ENCODE assay signal across 18 mouse cellular contexts in genomic region chr4:133178305-133178704, GRCm38 (mm10). TPM values are rescaled to one million over a fixed set of nuclear protein-coding genes. Genes with fewer than 3 reads are reported as not detected.
DNase-seq lines count a peak whose midpoint lies in the region; ATAC-seq and TF ChIP-seq lines count a peak whose summit lies in the region.
"Had no signal": no experiment of that assay in that cellular context is flagged by ENCODE, and none has a peak within 500 bp of the region (broad histone marks: within the 10 kb centered on the region; RNA-seq: fewer than 3 reads in every experiment).

No protein-coding gene starts in this region.

- peaks cover 38% of the 10 kb centered on the region for H3K4me1 ChIP-seq in heart, adult 2 months (ENCODE audit: control insufficient read depth, insufficient read depth, low read length)
- H3K4me1 ChIP-seq in bone marrow, adult 2 months (ENCODE audit: control insufficient read depth, insufficient read depth, low read length): peaks cover 14% of the 10 kb centered on the region
- H3K4me1 ChIP-seq in liver, embryonic 11.5 days (replicated peaks; ENCODE audit: control insufficient read depth, insufficient read depth, low read length): peaks cover 40% of the 10 kb centered on the region
- H3K4me1 ChIP-seq in midbrain, postnatal 0 days (ENCODE audit: insufficient read depth, low read length): peaks cover 8% of the 10 kb centered on the region

- peaks cover 10% of the 10 kb centered on the region for H3K79me2 ChIP-seq in heart, adult 2 months (replicated peaks; ENCODE audit: control insufficient read depth, insufficient read depth, low read length)

- no peaks in the 10 kb centered on the region for H3K9me3 ChIP-seq in liver, embryonic 11.5 days (ENCODE audit: control insufficient read depth, low read length)
- H3K9me3 ChIP-seq in midbrain, postnatal 0 days (ENCODE audit: low read length): no peaks in the 10 kb centered on the region
- H3K9me3 ChIP-seq: heart, embryonic 12.5 days had no signal

- peak; percentile 73; the same call in 1 of the 2 replicates for ATAC-seq in liver, embryonic 11.5 days (replicated peaks; ENCODE audit: low FRiP score)
- peak; percentile 91 for ATAC-seq in megakaryocyte-erythroid progenitor cell, adult 5-6 weeks (replicated peaks; ENCODE audit: low FRiP score, low TSS enrichment, poor library complexity, severe bottlenecking)
- ATAC-seq in midbrain, postnatal 0 days (ENCODE audit: low FRiP score): no peak

- no peak for TF ChIP-seq EP300 in heart, adult 2 months (IDR thresholded peaks at IDR 0.05; ENCODE audit: insufficient read depth, low read depth, low read length)

- no peak overlapping the region for H3K4me3 ChIP-seq in heart, adult 2 months
- no peak overlapping the region for H3K4me3 ChIP-seq in bone marrow, adult 2 months (replicated peaks; ENCODE audit: control insufficient read depth, low read depth, low read length)
- H3K4me3 ChIP-seq in liver, embryonic 11.5 days (ENCODE audit: low read depth, low read length): no peak overlapping the region
- H3K4me3 ChIP-seq in midbrain, postnatal 0 days (ENCODE audit: low read depth, low read length): no peak overlapping the region
- H3K4me3 ChIP-seq: heart, embryonic 12.5 days had no signal

- peak overlapping the region; percentile 26; the same call in 1 of the 2 replicates for H3K4me2 ChIP-seq in liver, embryonic 11.5 days
- H3K4me2 ChIP-seq in midbrain, postnatal 0 days (ENCODE audit: low read depth, low read length, poor library complexity, severe bottlenecking): no peak overlapping the region
- H3K4me2 ChIP-seq: heart, embryonic 12.5 days; lung, embryonic 14.5 days had no signal

- no peak for DNase-seq in heart, adult 2 months
- DNase-seq in heart, postnatal 25 days (ENCODE audit: low spot score): no peak
- no peak for DNase-seq in liver, embryonic 11.5 days (ENCODE audit: low spot score)
- DNase-seq in heart, postnatal 36 days: no peak
- no peak for DNase-seq in midbrain, postnatal 0 days (ENCODE audit: low spot score)
- DNase-seq: adrenal gland, adult 8-10 months; cerebellum, adult 2 months; gastrocnemius, postnatal 36 days; heart, postnatal 4 days; lung, embryonic 14.5 days; thymus, postnatal 14 days had no signal

- H3K36me3 ChIP-seq in heart, adult 2 months (ENCODE audit: control insufficient read depth, insufficient read depth, low read length): peaks cover 41% of the 10 kb centered on the region
- H3K36me3 ChIP-seq in liver, embryonic 11.5 days (ENCODE audit: control insufficient read depth, insufficient read depth, low read length): peaks cover 13% of the 10 kb centered on the region
- no peaks in the 10 kb centered on the region for H3K36me3 ChIP-seq in midbrain, postnatal 0 days (ENCODE audit: insufficient read depth, low read length)

- H3K9ac ChIP-seq in heart, adult 2 months (ENCODE audit: low read depth, low read length): no peak overlapping the region
- H3K9ac ChIP-seq in liver, embryonic 11.5 days (ENCODE audit: low read depth, low read length): no peak overlapping the region
- no peak overlapping the region for H3K9ac ChIP-seq in midbrain, postnatal 0 days (replicated peaks; ENCODE audit: low read length, poor library complexity, severe bottlenecking)
- H3K9ac ChIP-seq: heart, embryonic 12.5 days; lung, embryonic 14.5 days had no signal

- no peak for TF ChIP-seq POLR2A in heart, adult 2 months (IDR thresholded peaks at IDR 0.05; ENCODE audit: insufficient read depth, low read depth, low read length)
- no peak for TF ChIP-seq POLR2A in bone marrow, adult 2 months (IDR thresholded peaks at IDR 0.05; ENCODE audit: borderline replicate concordance, control insufficient read depth, low read depth, low read length)

- WGBS in heart, adult 2 months: 66% methylated on average over 5 of the region's 5 CpGs
- WGBS in bone marrow, adult 2 months: 53% methylated on average over 5 of the region's 5 CpGs
- WGBS in liver, embryonic 11.5 days: 58% methylated on average over 5 of the region's 5 CpGs
- WGBS in midbrain, postnatal 0 days: 92% methylated on average over 5 of the region's 5 CpGs

- TF ChIP-seq CTCF in heart, adult 2 months (IDR thresholded peaks at IDR 0.05): no peak
- no peak for TF ChIP-seq CTCF in bone marrow, adult 2 months (IDR thresholded peaks at IDR 0.05; ENCODE audit: control insufficient read depth, insufficient read depth, low read length)
- TF ChIP-seq CTCF in midbrain, postnatal 0 days (IDR thresholded peaks at IDR 0.05): no peak

- H3K27me3 ChIP-seq in heart, adult 2 months (ENCODE audit: control insufficient read depth, insufficient read depth, low read length): no peaks in the 10 kb centered on the region
- no peaks in the 10 kb centered on the region for H3K27me3 ChIP-seq in liver, embryonic 11.5 days (replicated peaks; ENCODE audit: control insufficient read depth, insufficient read depth, low read length)
- no peaks in the 10 kb centered on the region for H3K27me3 ChIP-seq in midbrain, postnatal 0 days (ENCODE audit: insufficient read depth, low read length)
- H3K27me3 ChIP-seq: CH12.LX; heart, embryonic 12.5 days had no signal

- H3K27ac ChIP-seq in heart, adult 2 months: peak overlapping the region; percentile 3; the same call in 1 of the 2 replicates
- H3K27ac ChIP-seq in bone marrow, adult 2 months (ENCODE audit: control insufficient read depth, insufficient read depth, low read depth, low read length, poor library complexity): peak overlapping the region; percentile 32; the same call in 1 of the 2 replicates
- H3K27ac ChIP-seq in liver, embryonic 11.5 days (ENCODE audit: low read depth, low read length): peak overlapping the region; percentile 61
- no peak overlapping the region for H3K27ac ChIP-seq in midbrain, postnatal 0 days (ENCODE audit: low read depth, low read length)

- intact Hi-C loops in heart, adult 2 months (cut with DNase I): no loop called here
- intact Hi-C loops in heart, postnatal 25 days (cut with DNase I): no loop called here
- intact Hi-C loops in heart, postnatal 36 days (cut with DNase I): no loop called here

RNA-seq across cellular contexts. Expression of gene Cd164l2, which starts 33.6 kb away (rescaled TPM):
- total RNA-seq in heart, adult 2 months (2021): not detected
- 0.53 and 0.66 TPM in 2 replicates for polyA plus RNA-seq in heart, adult 2 months (2012; rRNA removed)
- total RNA-seq in heart, postnatal 25 days (2021): under 1 TPM in 1 of 2 experiments, not detected in 1; 0.53 TPM
- not detected in 2 replicates for polyA plus RNA-seq in bone marrow, adult 2 months (2011; ENCODE audit: insufficient read depth, insufficient read length, low replicate concordance, missing spikeins)
- polyA plus RNA-seq in liver, embryonic 11.5 days (2014; fragmentation: Nextera tagmentation; extraction: Ambion mirVana): 0.70 and 0.77 TPM in 2 replicates
- total RNA-seq in megakaryocyte-erythroid progenitor cell, adult 5-6 weeks (2014; fragmentation: Nextera tagmentation): not detected in 2 replicates
- total RNA-seq in megakaryocyte-erythroid progenitor cell, adult 5-6 weeks (2017): not detected in 2 replicates
- total RNA-seq in heart, postnatal 36 days (2021): under 1 TPM in 1 of 2 experiments, not detected in 1; 0.51 TPM
- total RNA-seq in midbrain, postnatal 0 days (2014; rRNA removed): 3.9 and 5.9 TPM in 2 replicates
- 10.6 and 11.0 TPM in 2 replicates for polyA plus RNA-seq in midbrain, postnatal 0 days (2015; fragmentation: Nextera tagmentation; extraction: Ambion mirVana)
- total RNA-seq: CH12.LX; heart, postnatal 4 days; megakaryocyte, adult 5-6 weeks had no signal
- polyA plus RNA-seq: forebrain, embryonic 11.5 days had no signal

RNA-seq across cellular contexts. Expression of gene Gpr3, which starts 34.0 kb away (rescaled TPM):
- under 1 TPM in 1 of 2 experiments, not detected in 1; 0.11 TPM for total RNA-seq in heart, adult 2 months (2021)
- 0.15 and 0.37 TPM in 2 replicates for polyA plus RNA-seq in heart, adult 2 months (2012; rRNA removed)
- under 1 TPM in 1 of 2 experiments, not detected in 1; 0.22 TPM for total RNA-seq in heart, postnatal 25 days (2021)
- polyA plus RNA-seq in bone marrow, adult 2 months (2011; ENCODE audit: insufficient read depth, insufficient read length, low replicate concordance, missing spikeins): not detected in 2 replicates
- polyA plus RNA-seq in liver, embryonic 11.5 days (2014; fragmentation: Nextera tagmentation; extraction: Ambion mirVana): 0.17 TPM in 1 of 2 replicates, not detected in the other
- total RNA-seq in megakaryocyte-erythroid progenitor cell, adult 5-6 weeks (2014; fragmentation: Nextera tagmentation): not detected in 2 replicates
- not detected in 2 replicates for total RNA-seq in megakaryocyte-erythroid progenitor cell, adult 5-6 weeks (2017)
- total RNA-seq in heart, postnatal 36 days (2021): under 1 TPM in 1 of 2 experiments, not detected in 1; 0.16 TPM
- total RNA-seq in midbrain, postnatal 0 days (2014; rRNA removed): 3.2 and 10.8 TPM in 2 replicates
- 3.9 and 4.5 TPM in 2 replicates for polyA plus RNA-seq in midbrain, postnatal 0 days (2015; fragmentation: Nextera tagmentation; extraction: Ambion mirVana)
- total RNA-seq: gastrocnemius, postnatal 36 days; megakaryocyte, adult 5-6 weeks had no signal
- polyA plus RNA-seq: kidney, embryonic 14.5 days; lung, embryonic 14.5 days had no signal

RNA-seq across cellular contexts. Expression of gene Wasf2, which starts 48.0 kb away (rescaled TPM):
- 10 to 100 TPM; 77.5 to 83.8 TPM for total RNA-seq in heart, adult 2 months (2021)
- 34.6 and 39.7 TPM in 2 replicates for polyA plus RNA-seq in heart, adult 2 months (2012; rRNA removed)
- total RNA-seq in heart, postnatal 25 days (2021): 100 to 1,000 TPM in 1 of 2 experiments, 10 to 100 TPM in 1; 77.7 to 110 TPM
- polyA plus RNA-seq in bone marrow, adult 2 months (2011; ENCODE audit: insufficient read depth, insufficient read length, low replicate concordance, missing spikeins): 31.9 and 56.6 TPM in 2 replicates
- 32.1 and 42.2 TPM in 2 replicates for polyA plus RNA-seq in liver, embryonic 11.5 days (2014; fragmentation: Nextera tagmentation; extraction: Ambion mirVana)
- 66.5 and 75.9 TPM in 2 replicates for total RNA-seq in megakaryocyte-erythroid progenitor cell, adult 5-6 weeks (2014; fragmentation: Nextera tagmentation)
- total RNA-seq in megakaryocyte-erythroid progenitor cell, adult 5-6 weeks (2017): 16.7 and 27.7 TPM in 2 replicates
- total RNA-seq in heart, postnatal 36 days (2021): 10 to 100 TPM; 81.4 to 89.2 TPM
- 18.3 and 19.6 TPM in 2 replicates for total RNA-seq in midbrain, postnatal 0 days (2014; rRNA removed)
- polyA plus RNA-seq in midbrain, postnatal 0 days (2015; fragmentation: Nextera tagmentation; extraction: Ambion mirVana): 19.1 and 26.0 TPM in 2 replicates
